Mouse (Mus musculus) embryonic facial prominence, embryonic 11.5 days (tissue): ENCODE measurements around the gene Nde1. TPM values are rescaled to one million over a fixed set of nuclear protein-coding genes. Genes with fewer than 3 reads are reported as not detected.

Experiments
- ATAC-seq: fragments of 200-750 bp; cut with Nextera tagmentation; replicated peaks from 2 replicates; pipeline ENCODE4 v1.8.0; 2017; ENCODE audit warnings: low read depth; ENCODE audit not compliant: insufficient number of reproducible peaks, low FRiP score, low TSS enrichment
- DNase-seq: peaks from one replicate; pipeline ENCODE4 v3.0.0-alpha.2; 2015; ENCODE audit warnings: low spot score
- H3K27ac ChIP-seq: fragments of 300-500 bp; sonication (generic); replicated peaks from 2 replicates; pipeline ENCODE4 v1.5.1; 2014; ENCODE audit warnings: mild to moderate bottlenecking, low read depth, low read length, control low read depth
- H3K27me3 ChIP-seq: fragments of 300-500 bp; sonication (generic); 2 replicates; pipeline ENCODE4 v1.6.1; 2014; ENCODE audit warnings: mild to moderate bottlenecking, low read length, moderate library complexity, mixed read lengths; ENCODE audit not compliant: control insufficient read depth, insufficient read depth
- H3K36me3 ChIP-seq: fragments of 300-500 bp; sonication (generic); replicated peaks from 2 replicates; pipeline ENCODE4 v1.6.1; 2014; ENCODE audit warnings: low read depth, mild to moderate bottlenecking, low read length, moderate library complexity, mixed read lengths; ENCODE audit not compliant: control insufficient read depth, insufficient read depth
- H3K4me1 ChIP-seq: fragments of 300-500 bp; sonication (generic); 2 replicates; pipeline ENCODE4 v1.6.1; 2014; ENCODE audit warnings: low read length, mixed read lengths; ENCODE audit not compliant: control insufficient read depth, insufficient read depth
- H3K4me2 ChIP-seq: fragments of 300-500 bp; sonication (generic); 2 replicates; pipeline ENCODE4 v1.6.1; 2014; ENCODE audit warnings: low read depth, mild to moderate bottlenecking, control low read depth, low read length, moderate library complexity
- H3K4me3 ChIP-seq: fragments of 300-500 bp; sonication (generic); 2 replicates; pipeline ENCODE4 v1.5.1; 2014; ENCODE audit warnings: low read depth, low read length, control low read depth
- H3K9ac ChIP-seq: fragments of 300-500 bp; sonication (generic); replicated peaks from 2 replicates; pipeline ENCODE4 v1.6.1; 2014; ENCODE audit warnings: mild to moderate bottlenecking, control low read depth, low read length
- H3K9me3 ChIP-seq: fragments of 300-500 bp; sonication (generic); replicated peaks from 2 replicates; pipeline ENCODE4 v1.6.1; 2016; ENCODE audit warnings: mild to moderate bottlenecking, low read length, inconsistent platforms, mixed read lengths; ENCODE audit not compliant: control insufficient read depth
- WGBS: fragments of 180-500 bp; shearing (Covaris S2); extraction: QIAGEN DNeasy Blood & Tissue Kit; methylation state at CpG from one replicate; pipeline ENCODE4 v1.1.7; 2014; 5-methylcytosine and 5-hydroxymethylcytosine counted together
- polyA plus RNA-seq: library from polyadenylated mRNA; unstranded; fragments of >200 nt; fragmentation: Nextera tagmentation; extraction: Ambion mirVana; gene quantifications from 2 replicates; pipeline ENCODE4 v1.2.1, GENCODE M21; 2014

Nde1 gene
- polyA plus RNA-seq = 161 and 168 TPM in 2 replicates

DNA sequence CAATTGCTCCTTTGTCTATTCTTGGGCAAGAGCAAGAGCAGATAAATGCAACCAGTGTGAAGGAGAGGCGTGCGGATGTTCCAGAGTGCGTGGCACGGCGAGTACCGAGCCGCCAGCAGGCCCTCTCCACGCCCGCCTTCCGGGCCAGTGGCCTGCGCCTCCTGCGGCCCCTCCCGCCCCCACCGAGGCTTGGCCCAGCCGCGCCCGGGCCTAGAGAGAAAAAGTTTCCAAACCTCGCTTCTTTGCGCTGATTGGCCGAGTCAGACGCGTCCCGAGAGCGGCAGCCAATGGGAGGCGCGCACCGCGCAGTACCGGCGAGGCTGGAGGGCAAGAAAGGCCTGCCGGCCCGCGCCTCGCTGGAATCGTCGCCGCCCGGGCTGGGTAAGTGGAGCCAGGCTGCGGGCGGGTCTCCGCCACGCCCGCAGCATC lies at the start of gene Nde1, which contains the start of gene Marf1:
Gene Nde1 (plus strand): TSS at position 288 of the 429 bp plus-strand sequence.
Gene Marf1 (minus strand): TSS at position 364 of the 429 bp plus-strand sequence.
- peak; percentile 94 for ATAC-seq
- DNase-seq = peak; percentile 96

DNA sequence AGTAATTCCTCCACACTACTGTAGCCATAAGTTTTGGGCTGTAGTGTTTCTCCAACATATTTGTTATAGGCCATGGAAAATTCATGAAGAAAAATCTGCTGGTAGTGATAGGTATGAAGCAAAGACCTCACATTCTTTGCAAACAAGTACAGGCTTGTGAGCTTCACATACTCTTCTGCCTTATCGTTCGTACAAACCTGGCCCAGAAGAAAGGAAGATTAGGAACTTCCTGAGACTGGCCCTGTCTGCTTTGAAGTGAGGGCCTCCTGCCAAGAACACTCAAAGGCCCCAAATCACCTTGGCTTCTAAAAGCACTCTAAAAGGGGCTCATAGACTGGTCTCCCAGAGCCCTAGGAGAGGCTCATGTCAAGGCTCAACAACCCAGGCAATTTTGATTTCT lies 45.8 kb upstream of the Nde1 start:
- H3K9me3 ChIP-seq = no peaks in the 10 kb centered on the region
- no peak overlapping the region for H3K4me2 ChIP-seq
- WGBS = 70% methylated on average over 2 of the region's 2 CpGs
- no peak overlapping the region for H3K27ac ChIP-seq
- DNase-seq (no peak), ATAC-seq (no peak)
- H3K36me3 ChIP-seq = peaks cover 7% of the 10 kb centered on the region
- H3K9ac ChIP-seq = no peak overlapping the region
- no peaks in the 10 kb centered on the region for H3K4me1 ChIP-seq
- H3K27me3 ChIP-seq = no peaks in the 10 kb centered on the region
- no peak overlapping the region for H3K4me3 ChIP-seq

More for the DNA sequence above, at the start of gene Nde1, which contains the start of gene Marf1:
- Histone ChIP-seq H3K9me3 (no peaks in the 10 kb centered on the region), H3K4me2 (peak within 1 kb of the TSS; percentile 58), H3K9ac (peak within 1 kb of the TSS; percentile 95), H3K4me3 (peak within 1 kb of the TSS; percentile 78), H3K36me3 (no peaks in the 10 kb centered on the region), H3K4me1 (no peaks in the 10 kb centered on the region; the same call in 1 of the 2 replicates), H3K27me3 (no peaks in the 10 kb centered on the region), H3K27ac (peak within 1 kb of the TSS; percentile 86)
- under 1% methylated on average over 38 of the region's 43 CpGs for WGBS

DNA sequence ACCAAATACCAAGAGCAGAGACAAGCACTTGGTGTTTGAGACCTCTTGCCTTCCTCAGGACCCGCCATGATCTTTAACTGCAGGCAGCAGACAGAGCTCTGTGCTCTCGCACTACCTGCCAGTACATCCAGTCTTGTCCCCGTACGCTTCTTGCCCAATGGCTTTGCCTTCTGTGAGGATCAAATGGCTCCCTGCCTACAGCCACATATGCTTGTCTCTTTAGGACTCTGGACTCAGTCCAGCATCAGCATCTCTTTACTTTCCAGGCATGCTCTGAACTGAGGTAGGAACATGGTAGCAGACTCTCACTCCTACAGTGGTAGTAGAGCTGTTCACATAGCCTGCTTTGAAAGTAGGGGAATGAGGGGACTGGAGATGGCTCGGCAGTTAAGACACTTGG lies 42.1 kb upstream of the Nde1 start:
- 89% methylated on average over 5 of the region's 5 CpGs for WGBS
- Histone ChIP-seq H3K27me3 (no peaks in the 10 kb centered on the region), H3K4me2 (no peak overlapping the region), H3K27ac (no peak overlapping the region), H3K4me1 (no peaks in the 10 kb centered on the region), H3K4me3 (no peak overlapping the region), H3K9ac (no peak overlapping the region), H3K9me3 (no peaks in the 10 kb centered on the region), H3K36me3 (peaks cover 20% of the 10 kb centered on the region)
- ATAC-seq (no peak), DNase-seq (no peak)

DNA sequence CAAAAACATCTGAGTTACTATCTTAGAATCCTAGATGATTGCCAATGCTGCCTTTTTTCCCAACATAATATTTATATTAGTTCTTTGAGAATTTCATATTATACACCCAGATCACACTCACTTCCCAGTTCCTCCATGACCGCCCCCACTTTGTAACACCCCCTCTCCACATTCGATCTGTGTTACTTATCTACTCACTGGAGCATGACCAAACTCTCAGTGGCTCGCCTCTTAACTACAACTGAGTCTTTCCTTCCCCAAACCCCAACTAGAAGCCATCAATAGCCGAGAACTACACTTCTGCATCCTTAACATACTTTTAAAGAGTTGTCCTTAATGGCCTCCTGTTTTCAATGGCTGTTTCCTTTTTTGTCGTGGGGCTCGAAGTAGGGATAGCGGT lies 41.5 kb upstream of the Nde1 start:
- H3K9me3 ChIP-seq = no peaks in the 10 kb centered on the region
- no peaks in the 10 kb centered on the region for H3K4me1 ChIP-seq
- 93% methylated on average over 7 of the region's 7 CpGs for WGBS
- DNase-seq (no peak), ATAC-seq (no peak)
- no peak overlapping the region for H3K4me2 ChIP-seq
- H3K27ac ChIP-seq = no peak overlapping the region
- no peak overlapping the region for H3K9ac ChIP-seq
- H3K36me3 ChIP-seq = peaks cover 20% of the 10 kb centered on the region
- H3K27me3 ChIP-seq = no peaks in the 10 kb centered on the region
- no peak overlapping the region for H3K4me3 ChIP-seq

DNA sequence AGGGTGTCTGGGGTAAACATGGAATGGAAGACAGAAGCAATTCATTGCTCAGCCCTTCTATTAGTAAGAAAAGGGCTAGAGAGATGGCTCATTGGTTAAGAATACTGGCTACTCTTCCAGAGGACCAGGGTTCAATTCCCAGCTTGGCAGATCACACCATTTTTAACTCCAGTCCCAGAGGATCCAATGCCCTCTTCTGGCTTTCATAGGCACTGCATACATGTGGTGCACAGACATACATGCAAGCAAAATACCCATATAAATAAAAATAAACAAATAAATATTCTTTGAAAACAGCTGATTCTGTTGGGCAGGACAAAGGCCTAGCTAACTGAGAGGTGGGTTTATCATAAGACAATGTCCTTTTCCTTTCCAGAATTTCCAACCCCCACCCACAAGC lies 40.5 kb upstream of the Nde1 start:
- no peak overlapping the region for H3K4me3 ChIP-seq
- H3K4me2 ChIP-seq = no peak overlapping the region
- no peak overlapping the region for H3K27ac ChIP-seq
- ATAC-seq = no peak
- DNase-seq = no peak
- no peak overlapping the region for H3K9ac ChIP-seq
- H3K4me1 ChIP-seq = no peaks in the 10 kb centered on the region
- H3K27me3 ChIP-seq = no peaks in the 10 kb centered on the region
- peaks cover 20% of the 10 kb centered on the region for H3K36me3 ChIP-seq
- no peaks in the 10 kb centered on the region for H3K9me3 ChIP-seq

DNA sequence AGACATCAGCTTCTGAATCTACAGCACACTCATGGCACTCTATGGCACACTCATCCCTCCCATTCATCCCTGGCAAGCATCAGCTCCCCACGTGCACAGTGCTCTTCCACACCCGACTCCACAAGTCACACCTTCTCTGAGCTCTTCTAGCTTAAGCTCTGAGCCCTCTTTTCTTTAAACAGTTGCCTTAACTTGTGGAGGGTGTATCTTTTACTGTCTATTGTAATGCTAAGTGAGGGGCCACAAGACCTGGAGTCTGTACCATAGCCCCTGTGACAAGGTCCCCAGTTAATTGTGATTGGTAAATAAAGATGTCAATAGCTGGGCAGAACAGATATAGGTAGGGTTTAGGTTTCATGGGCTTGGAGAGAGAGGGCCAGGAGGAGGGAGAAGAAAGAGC lies 39.2 kb upstream of the Nde1 start:
- DNase-seq (no peak), ATAC-seq (no peak)
- peaks cover 20% of the 10 kb centered on the region for H3K36me3 ChIP-seq
- 92% methylated on average over 2 of the region's 2 CpGs for WGBS
- no peaks in the 10 kb centered on the region for H3K9me3 ChIP-seq
- H3K9ac ChIP-seq = no peak overlapping the region
- H3K27ac ChIP-seq = no peak overlapping the region
- H3K4me2 ChIP-seq = no peak overlapping the region
- no peak overlapping the region for H3K4me3 ChIP-seq
- H3K27me3 ChIP-seq = no peaks in the 10 kb centered on the region
- no peaks in the 10 kb centered on the region for H3K4me1 ChIP-seq

DNA sequence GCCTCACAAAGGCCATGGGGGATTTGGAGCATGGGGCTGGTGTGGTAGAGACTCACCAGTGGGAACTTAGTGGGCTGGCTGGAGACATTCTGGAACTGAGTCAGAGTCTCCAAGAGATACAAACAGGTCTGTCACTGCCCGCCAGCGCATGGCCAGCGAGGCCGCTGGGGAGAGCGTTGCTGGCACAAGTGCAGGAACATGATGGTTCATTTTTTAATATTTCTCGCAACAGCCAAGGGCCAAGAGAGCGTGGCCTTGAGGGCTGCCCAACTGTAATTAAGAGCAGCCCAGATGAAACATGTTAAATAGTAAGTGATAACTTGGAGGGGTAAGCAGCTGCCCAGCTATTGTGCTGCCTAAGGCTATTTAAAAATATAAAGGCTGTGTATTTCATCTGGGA lies 38.4 kb upstream of the Nde1 start:
- DNase-seq (no peak), ATAC-seq (no peak)
- Histone ChIP-seq H3K9ac (no peak overlapping the region), H3K4me2 (no peak overlapping the region), H3K27me3 (no peaks in the 10 kb centered on the region), H3K36me3 (peaks cover 20% of the 10 kb centered on the region), H3K27ac (no peak overlapping the region), H3K4me3 (no peak overlapping the region), H3K9me3 (no peaks in the 10 kb centered on the region), H3K4me1 (no peaks in the 10 kb centered on the region)
- WGBS = over 99% methylated on average over 7 of the region's 7 CpGs

DNA sequence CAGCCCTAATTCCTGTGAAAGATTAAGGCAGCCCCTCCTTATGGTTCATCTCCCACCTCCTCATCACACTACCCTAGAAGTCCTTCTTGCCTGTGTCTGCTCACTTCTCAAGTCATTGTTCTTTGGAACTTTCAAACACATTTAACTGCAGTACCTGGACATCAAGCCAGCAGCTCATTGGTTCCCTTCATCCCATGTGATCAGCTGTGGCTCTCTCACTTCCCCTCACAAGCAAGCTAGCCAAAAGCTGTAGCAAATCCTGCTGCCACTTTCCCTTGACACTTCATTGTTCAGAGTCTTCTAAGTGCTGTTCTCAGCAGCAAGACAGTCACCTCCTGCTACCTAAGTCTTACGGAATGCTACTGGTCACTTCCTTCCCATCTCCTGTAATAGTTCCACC lies 37.8 kb upstream of the Nde1 start:
- no peak overlapping the region for H3K4me2 ChIP-seq
- DNase-seq = no peak
- H3K27ac ChIP-seq = no peak overlapping the region
- H3K4me3 ChIP-seq = no peak overlapping the region
- WGBS = 100% methylated on average over 1 of the region's 1 CpGs
- no peak for ATAC-seq
- H3K36me3 ChIP-seq = peaks cover 20% of the 10 kb centered on the region
- H3K27me3 ChIP-seq = no peaks in the 10 kb centered on the region
- H3K9ac ChIP-seq = no peak overlapping the region
- no peaks in the 10 kb centered on the region for H3K4me1 ChIP-seq
- H3K9me3 ChIP-seq = no peaks in the 10 kb centered on the region
